Mouse (Mus musculus) liver, adult (tissue): ENCODE measurements around the gene Nedd9.

Source experiments
- GATA4 ChIP-seq: IDR thresholded peaks from 2 replicates; pipeline ENCODE4 v1.6.1; 2014; ENCODE audit warnings: mild to moderate bottlenecking, low read length; ENCODE audit not compliant: insufficient replicate concordance

Gene Nedd9

DNA sequence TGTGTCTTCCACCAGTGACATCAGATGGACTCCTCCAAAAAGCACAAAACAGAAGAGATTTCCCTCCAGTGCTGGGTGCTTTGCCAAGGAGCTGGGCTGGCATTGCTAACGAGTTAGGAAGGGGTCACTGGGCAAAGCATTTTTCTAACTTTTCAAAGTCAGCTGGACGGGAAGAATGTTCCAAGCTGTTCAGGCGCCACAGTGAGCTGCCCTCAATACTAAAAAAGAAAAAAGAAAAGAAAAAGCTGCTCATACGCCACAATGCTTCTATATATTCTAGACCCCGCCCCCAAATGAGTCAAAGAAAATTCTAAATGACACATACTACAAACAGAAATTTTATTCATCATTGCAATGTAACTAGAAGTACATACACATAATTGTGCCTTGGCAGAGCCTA is 148.0 kb downstream of the Nedd9 start:
- no peak for TF ChIP-seq GATA4

DNA sequence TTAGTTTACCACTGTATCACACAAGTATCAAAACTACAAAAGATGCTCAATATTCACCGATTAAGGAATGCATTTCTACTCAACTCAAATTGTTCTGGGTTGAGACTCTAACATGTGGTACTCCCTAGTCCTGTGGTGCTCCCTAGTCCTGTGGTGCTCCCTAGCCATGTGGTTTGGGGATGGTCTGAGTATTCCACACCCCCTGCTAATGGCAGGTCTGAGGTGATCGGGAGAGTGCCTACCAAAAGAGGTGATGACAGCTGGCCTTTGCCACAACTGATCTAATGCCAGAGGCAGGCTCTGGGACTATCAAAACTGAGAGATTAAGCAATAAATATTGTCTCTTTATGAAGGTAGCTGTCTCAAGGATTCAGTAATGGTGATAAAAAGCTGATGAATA is 149.8 kb downstream of the Nedd9 start:
- no peak for TF ChIP-seq GATA4

DNA sequence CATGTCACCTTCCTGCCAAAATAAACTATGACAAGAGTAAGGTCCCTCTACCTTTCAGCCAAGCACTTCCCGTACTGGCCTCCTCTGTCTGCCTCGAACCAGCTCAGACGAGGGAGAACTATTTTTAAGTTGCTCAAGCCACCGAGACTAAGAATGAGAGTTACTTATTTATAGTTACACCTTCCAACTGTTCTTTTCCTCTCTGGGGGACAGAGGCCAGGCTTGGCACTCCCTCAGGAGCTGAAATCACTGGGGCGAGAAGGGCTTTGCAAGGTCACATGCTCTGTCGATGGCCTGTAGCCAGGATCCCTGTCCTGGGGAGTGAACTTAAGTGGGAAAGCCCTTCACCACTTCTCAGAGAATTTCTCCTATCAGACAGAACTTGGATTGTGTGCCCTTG is 150.9 kb downstream of the Nedd9 start:
- no peak for TF ChIP-seq GATA4

DNA sequence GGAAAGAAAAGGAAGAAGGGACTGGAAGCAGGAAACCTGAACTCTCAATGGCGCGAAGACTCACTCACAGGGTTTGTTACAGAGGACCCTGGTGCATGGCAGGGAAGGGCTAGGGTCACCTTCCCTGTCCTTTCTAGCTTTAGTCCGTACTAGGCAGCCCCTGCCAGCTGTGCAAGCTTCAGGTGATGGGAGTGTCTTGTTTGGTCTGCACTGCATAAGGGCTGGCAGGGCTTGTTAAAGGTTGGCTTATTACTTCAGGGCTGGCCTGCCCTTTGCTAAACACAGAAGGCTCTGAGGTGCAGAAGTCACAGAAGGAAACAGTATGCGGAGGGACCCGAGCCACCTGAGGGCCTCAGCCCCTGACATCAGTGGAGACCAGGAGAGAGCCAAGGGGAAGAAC is 151.4 kb downstream of the Nedd9 start:
- no peak for TF ChIP-seq GATA4

DNA sequence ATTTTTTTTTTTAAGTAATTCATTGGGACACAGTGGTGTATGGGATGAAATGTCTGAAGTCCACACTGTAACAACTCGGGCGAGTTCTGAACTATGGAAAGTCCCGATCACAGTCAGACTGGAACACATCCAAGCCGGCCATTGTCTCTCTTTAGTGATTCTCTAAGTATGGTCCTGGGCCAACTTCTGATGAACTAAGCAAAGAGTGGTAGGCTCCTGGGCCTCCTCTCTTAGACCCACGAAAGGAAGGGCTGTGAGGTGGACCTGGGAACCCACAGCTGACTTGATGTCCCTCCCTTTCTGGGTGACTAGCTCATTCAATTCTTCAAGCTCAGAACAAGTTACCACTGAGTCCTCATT is 152.5 kb downstream of the Nedd9 start:
- TF ChIP-seq GATA4 = no peak

DNA sequence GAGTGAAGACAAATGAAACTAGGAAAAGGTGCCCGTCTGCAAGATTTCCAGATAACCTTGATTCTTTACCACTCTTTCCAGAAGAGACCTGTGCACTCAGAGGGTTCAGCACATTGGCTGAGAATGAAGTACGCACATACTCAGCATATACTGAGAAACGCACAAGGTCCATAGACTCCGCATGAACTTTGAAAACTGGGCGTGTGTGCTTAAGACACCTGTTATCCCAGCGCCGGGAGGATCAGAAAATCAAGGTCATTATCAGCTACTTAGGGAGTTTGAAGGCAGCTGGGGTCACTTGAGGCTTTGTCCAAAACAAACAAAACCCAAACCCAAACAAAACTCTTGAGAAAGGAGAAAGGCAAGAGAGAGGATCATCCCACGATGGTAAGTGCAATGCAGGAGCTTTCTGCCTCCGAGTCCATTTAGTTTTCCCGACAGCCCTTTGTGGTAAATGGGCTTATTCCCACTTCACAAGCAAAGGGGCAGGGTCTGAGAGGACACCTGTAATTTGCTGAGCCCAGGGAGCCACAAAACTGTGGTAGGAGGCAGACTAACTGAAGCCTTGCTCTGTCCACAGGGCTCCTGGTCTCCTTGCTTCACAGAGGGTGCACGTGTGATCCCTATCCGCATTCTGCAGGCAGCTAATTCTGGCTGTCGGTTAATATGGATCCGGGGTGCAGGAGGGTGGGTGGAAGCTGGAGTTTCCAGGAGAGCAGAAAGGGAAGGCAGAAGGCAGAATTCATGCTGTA is 153.1 kb downstream of the Nedd9 start:
- TF ChIP-seq GATA4 = no peak

DNA sequence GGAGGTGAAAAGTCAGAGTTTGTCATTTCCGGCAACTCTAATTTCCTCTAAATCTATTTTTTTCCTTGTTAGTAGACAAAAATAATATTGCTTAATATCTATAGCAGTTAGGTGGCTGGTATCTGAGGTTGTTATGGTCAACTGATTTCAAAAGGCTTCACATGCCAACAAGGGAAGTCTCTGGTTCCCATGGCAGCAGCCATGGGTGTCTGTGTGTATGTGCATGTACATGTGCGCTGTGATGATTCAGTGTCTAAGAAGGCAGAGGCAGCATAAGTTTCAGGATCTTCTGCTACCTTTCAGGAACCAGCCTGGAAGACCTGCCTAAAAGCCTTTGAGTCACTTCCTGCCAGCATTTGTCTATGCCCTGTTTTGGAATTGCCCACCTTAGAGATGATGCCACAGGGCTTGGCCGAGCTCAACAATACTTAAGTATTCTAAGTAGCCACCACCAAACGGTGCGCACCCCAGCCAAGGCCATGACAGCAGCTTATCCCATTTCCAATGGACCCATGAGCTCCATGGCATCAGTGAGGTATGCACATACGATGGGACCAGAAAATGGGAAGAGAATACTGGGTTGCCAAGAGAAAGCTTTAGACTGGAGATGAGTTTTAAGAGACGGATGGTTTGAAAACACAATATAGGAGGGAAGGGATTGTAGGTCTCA is 155.4 kb downstream of the Nedd9 start:
- no peak for TF ChIP-seq GATA4

DNA sequence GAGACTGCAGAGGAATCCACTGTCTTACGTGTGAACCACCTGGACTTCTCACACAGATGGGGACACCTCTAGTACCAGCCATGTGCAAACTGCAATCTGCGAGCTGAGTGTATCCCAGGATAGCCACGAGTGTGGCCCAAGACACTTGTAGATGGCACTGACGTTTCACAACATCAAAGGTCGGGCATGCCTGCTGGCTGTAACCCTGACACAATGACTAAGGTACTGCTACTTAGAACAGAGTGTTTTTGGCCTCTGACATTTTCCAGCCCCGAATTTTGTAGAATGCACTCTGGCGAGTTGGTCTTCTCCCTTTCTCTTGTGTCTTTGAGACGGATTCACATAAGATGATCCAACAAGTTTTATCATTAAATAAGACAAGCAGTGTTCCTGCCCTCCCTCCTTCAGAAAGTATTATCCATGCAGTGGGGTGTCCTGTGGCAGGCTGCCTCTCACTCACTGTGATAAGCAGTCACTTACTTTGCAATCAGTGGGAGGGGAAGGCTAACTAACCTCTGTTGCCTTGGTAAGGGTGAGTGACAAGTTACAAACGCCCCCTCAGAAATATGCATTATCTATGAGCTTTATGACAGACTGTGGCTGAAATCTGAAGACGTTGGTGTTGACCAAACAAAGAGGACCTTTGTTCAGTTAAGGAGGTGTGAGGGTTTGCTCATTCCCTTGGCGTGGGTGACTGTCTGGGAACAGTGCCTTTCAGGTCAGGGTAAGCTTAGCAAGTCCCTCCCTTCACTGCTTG is 156.4 kb downstream of the Nedd9 start:
- no peak for TF ChIP-seq GATA4

DNA sequence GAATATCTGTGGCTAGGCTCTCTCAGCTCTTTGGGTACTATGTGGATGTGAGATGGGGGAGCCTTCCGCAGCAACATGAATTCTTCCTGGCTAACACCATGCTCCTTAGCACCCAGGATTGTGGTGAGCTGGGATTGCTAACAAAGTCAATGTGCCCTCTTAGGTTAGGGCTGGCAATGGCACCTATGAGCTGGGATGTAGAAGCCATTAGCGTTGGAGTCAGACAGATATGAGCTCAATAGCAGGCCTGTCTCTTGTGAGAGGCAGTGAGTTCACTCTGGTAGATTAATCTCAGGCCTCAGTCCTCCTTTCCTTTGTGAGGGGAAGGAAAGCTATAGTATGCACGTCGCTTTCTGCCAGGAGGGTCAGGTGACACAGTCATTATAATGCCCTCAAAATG is 157.1 kb downstream of the Nedd9 start:
- no peak for TF ChIP-seq GATA4

DNA sequence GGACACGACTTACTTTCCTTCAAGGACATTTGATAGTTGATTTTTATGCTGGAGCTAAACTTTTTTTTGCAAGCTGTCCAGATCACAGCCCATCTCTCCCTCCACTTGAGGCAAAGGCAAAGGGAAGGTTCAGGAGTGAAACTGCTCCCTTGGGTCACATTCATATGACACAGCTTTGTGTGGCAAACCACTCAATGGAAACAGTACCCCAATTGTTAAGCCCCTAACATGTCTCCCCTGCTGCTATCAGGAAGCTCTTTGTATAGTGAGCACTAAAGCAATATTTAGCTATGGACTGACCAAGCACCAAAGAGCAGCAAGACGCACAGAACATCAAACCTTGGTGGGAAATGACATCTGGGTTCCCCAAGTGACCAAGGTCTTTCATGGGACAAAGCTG is 158.7 kb downstream of the Nedd9 start:
- no peak for TF ChIP-seq GATA4

DNA sequence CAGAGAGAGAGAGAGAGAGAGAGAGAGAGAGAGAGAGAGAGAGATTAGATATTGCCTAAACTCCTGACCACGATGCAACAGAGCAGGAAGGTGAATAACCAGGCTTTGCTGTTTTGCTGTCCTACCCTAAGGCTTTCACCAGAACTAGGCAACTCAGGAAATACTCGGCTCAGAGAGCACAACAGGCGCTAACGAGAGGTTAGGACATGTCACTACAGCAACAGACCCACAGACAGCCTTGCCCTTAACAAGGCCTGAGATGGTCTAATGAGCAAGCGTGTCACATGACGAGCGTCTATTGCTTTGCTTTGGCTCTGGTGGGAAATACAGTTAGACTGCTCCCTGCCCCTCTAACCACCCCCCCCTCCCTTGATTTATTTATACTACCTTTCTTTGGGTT is 159.6 kb downstream of the Nedd9 start:
- TF ChIP-seq GATA4 = no peak

DNA sequence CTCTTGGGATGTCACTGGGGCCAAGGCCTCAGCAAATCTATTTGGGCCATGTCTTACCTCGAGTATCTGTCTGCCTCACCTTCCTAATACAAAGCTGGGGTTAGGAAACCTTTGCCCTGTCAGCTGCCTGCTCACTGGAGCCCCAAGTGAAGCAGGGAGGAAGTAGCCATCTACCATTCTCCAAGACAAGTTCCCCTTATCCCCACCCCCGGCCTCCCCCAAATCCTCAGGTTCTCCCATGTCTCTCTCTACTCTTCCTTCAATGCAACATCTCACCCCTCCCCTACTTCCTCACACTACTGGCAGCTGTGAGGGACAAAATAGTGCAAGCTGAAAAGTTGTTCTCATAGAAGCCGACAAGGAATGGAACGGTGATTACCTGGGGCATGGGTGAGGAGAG is 161.0 kb downstream of the Nedd9 start:
- no peak for TF ChIP-seq GATA4

DNA sequence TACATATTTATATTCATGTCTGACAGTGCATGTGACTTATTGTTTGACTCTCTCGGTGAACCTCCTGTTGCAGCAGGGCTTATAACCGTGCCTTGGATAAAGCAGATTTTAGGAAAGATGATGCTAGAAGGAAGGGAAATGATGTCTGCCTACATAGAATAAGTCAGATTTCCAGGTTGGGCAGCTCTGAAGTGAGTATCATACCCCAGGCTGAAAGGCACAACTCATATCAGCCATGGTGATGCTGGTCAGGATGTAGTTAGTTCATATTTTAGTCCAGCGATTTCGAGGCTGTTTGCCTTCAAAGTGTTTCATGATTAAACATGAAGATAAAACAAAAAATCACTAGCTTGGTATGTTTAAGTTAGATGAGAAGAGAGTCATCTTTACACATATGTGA is 161.8 kb downstream of the Nedd9 start:
- no peak for TF ChIP-seq GATA4

DNA sequence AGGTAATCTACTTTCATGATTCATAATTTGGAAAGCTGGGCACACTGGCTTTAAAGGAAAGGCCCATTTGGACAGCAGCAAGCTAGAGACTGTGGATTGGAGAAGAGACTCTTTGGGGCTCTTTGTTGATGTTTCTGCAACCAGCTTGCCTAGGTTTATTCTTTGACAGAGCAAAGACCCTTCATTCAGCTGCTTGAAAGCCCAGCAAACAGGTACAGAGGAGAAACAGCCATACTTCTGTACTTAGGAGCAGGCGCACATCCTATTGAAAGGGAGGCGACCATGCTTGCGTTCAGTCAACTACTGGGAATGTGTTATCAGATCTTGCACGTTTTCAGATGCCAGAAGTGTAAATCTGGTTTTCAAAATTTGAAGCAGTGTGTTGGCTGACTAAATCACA is 162.5 kb downstream of the Nedd9 start:
- TF ChIP-seq GATA4 = no peak

DNA sequence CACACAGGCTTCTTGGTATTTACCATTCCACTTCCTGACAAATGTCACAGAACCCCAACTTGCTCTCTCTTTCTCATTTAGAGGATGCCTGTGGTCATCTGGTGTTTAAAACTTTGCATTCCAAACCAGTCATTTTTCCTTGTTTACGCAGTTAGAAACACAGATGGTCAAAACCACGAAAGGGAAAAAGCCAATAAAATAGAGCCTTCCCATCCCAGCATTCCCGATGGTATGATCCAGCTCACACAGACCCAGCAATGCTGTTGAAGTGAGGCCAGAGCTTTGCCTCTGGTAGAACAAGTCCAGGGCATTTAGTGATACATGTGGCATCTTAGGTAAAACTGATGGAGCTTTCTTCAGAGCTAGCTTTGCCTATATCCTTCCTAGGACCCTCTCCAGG is 165.7 kb downstream of the Nedd9 start:
- no peak for TF ChIP-seq GATA4

DNA sequence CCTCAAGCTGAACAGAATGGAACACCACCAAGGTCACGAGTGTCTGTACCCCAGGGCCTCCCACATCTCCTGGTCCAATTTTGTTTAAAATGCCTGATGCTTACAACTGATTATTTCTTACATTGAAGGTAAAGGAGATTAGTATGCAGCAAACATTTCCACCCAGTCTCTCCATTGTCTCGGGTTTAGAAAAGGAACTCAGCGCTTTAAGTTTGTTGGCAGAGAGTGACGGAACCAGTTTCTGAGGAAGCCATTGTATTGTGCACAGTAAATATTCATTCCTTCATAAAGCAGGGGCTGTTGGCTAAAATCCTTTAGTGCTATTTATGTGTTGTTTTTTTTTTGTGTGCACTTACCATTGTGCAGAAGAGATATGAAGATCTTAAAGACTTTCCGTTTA is 166.4 kb downstream of the Nedd9 start:
- TF ChIP-seq GATA4 = no peak
